Mouse (Mus musculus): ENCODE results near the gene Cab39. TPM values are rescaled to one million over a fixed set of nuclear protein-coding genes. Genes with fewer than 3 reads are reported as not detected.

Gene Cab39
- total and polyA plus RNA-seq, 3 experiments = 36.7 to 118 (median 113) TPM

DNA sequence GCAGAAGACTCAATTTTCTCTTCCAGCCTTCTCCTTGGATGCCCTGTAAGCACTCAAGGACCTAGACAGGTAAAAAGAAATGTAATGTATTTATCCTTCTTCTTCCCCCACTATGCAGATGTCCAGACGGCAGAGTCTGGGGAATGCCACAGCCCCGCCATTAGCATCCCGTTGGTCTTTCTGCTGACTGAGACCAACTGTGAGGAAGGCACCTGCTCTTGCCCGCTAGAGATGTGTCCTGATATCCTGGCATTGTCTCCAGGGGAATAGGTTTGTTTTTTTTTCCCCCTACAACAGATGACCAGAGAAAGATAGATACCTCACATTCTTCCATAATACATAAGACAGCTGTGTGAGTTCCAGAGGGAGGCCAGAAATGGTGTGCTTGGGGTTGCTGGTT lies 28.9 kb upstream of the Cab39 start:
- Histone ChIP-seq H3K79me2 (replicated peaks; ENCODE audit: control insufficient read depth, insufficient read depth, low read length) (no peaks in the 10 kb centered on the region), H3K4me3 (no peak overlapping the region), H3K9ac (ENCODE audit: low read depth, low read length) (no peak overlapping the region), H3K27ac (no peak overlapping the region), H3K4me1 (ENCODE audit: control insufficient read depth, insufficient read depth, low read length) (no peaks in the 10 kb centered on the region), H3K36me3 (ENCODE audit: control insufficient read depth, insufficient read depth, low read length) (no peaks in the 10 kb centered on the region), H3K27me3 (ENCODE audit: control insufficient read depth, insufficient read depth, low read length) (no peaks in the 10 kb centered on the region)
- 67% methylated on average over 4 of the region's 4 CpGs for WGBS
- DNase-seq = no peak
- TF ChIP-seq EP300 (IDR thresholded peaks at IDR 0.05; ENCODE audit: insufficient read depth, low read depth, low read length) = no peak
- TF ChIP-seq POLR2A (IDR thresholded peaks at IDR 0.05; ENCODE audit: insufficient read depth, low read depth, low read length) = no peak
- no peak for TF ChIP-seq CTCF (IDR thresholded peaks at IDR 0.05)
- intact Hi-C loops (cut with DNase I) = no loop called here

- intact Hi-C loops (cut with DNase I) = no loop called here
- Histone ChIP-seq H3K27me3 (ENCODE audit: control insufficient read depth, insufficient read depth, low read length) (no peaks in the 10 kb centered on the region), H3K36me3 (ENCODE audit: control insufficient read depth, insufficient read depth, low read length) (no peaks in the 10 kb centered on the region), H3K4me3 (no peak overlapping the region), H3K27ac (no peak overlapping the region), H3K79me2 (replicated peaks; ENCODE audit: control insufficient read depth, insufficient read depth, low read length) (no peaks in the 10 kb centered on the region), H3K4me1 (ENCODE audit: control insufficient read depth, insufficient read depth, low read length) (no peaks in the 10 kb centered on the region), H3K9ac (ENCODE audit: low read depth, low read length) (no peak overlapping the region)
- 71% methylated on average over 3 of the region's 3 CpGs for WGBS
- TF ChIP-seq EP300 (IDR thresholded peaks at IDR 0.05; ENCODE audit: insufficient read depth, low read depth, low read length) = no peak
- no peak for TF ChIP-seq POLR2A (IDR thresholded peaks at IDR 0.05; ENCODE audit: insufficient read depth, low read depth, low read length)
- TF ChIP-seq CTCF (IDR thresholded peaks at IDR 0.05) = no peak
- no peak for DNase-seq
Measured at GRCm38 (mm10) chr1:85766120-85766519, 27.1 kb upstream of the Cab39 start.

DNA sequence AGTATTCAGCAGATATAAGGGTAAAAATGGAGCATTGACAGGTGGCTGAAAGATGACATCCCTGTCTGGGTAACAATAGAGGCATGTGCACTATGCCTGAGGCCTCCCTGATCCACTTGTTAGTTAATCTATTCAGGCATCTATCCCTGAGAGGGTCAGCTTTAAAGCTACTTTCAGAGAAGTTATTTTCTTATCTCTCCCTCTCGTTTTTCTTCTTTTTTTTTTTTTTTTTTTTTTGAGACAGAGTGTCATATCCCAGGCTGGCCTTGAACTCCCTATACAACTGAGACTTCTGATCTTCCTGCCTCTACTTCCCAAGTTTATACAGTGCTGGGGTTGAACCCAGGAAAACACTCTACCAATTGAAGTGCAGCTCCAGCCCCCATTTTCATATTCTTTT lies 25.5 kb upstream of the Cab39 start:
- Histone ChIP-seq H3K4me3 (no peak overlapping the region), H3K4me1 (ENCODE audit: control insufficient read depth, insufficient read depth, low read length) (no peaks in the 10 kb centered on the region), H3K27ac (no peak overlapping the region), H3K36me3 (ENCODE audit: control insufficient read depth, insufficient read depth, low read length) (no peaks in the 10 kb centered on the region), H3K9ac (ENCODE audit: low read depth, low read length) (no peak overlapping the region), H3K79me2 (replicated peaks; ENCODE audit: control insufficient read depth, insufficient read depth, low read length) (no peaks in the 10 kb centered on the region), H3K27me3 (ENCODE audit: control insufficient read depth, insufficient read depth, low read length) (no peaks in the 10 kb centered on the region)
- 50% methylated on average over 1 of the region's 1 CpGs for WGBS
- TF ChIP-seq EP300 (IDR thresholded peaks at IDR 0.05; ENCODE audit: insufficient read depth, low read depth, low read length) (no peak), POLR2A (IDR thresholded peaks at IDR 0.05; ENCODE audit: insufficient read depth, low read depth, low read length) (no peak), CTCF (IDR thresholded peaks at IDR 0.05) (no peak)
- no peak for DNase-seq
- intact Hi-C loops (cut with DNase I) = no loop called here

- Histone ChIP-seq H3K27me3 (ENCODE audit: control insufficient read depth, insufficient read depth, low read length) (no peaks in the 10 kb centered on the region), H3K4me3 (no peak overlapping the region), H3K36me3 (ENCODE audit: control insufficient read depth, insufficient read depth, low read length) (no peaks in the 10 kb centered on the region), H3K27ac (no peak overlapping the region), H3K79me2 (replicated peaks; ENCODE audit: control insufficient read depth, insufficient read depth, low read length) (no peaks in the 10 kb centered on the region), H3K9ac (ENCODE audit: low read depth, low read length) (no peak overlapping the region), H3K4me1 (ENCODE audit: control insufficient read depth, insufficient read depth, low read length) (peaks cover 3% of the 10 kb centered on the region; the same call in 1 of the 2 replicates)
- DNase-seq = no peak
- 41% methylated on average over 3 of the region's 3 CpGs for WGBS
- no peak for TF ChIP-seq CTCF (IDR thresholded peaks at IDR 0.05)
- TF ChIP-seq POLR2A (IDR thresholded peaks at IDR 0.05; ENCODE audit: insufficient read depth, low read depth, low read length) = no peak
- no peak for TF ChIP-seq EP300 (IDR thresholded peaks at IDR 0.05; ENCODE audit: insufficient read depth, low read depth, low read length)
- intact Hi-C loops (cut with DNase I) = no loop called here
Measured at GRCm38 (mm10) chr1:85771976-85772375, 21.3 kb upstream of the Cab39 start.

DNA sequence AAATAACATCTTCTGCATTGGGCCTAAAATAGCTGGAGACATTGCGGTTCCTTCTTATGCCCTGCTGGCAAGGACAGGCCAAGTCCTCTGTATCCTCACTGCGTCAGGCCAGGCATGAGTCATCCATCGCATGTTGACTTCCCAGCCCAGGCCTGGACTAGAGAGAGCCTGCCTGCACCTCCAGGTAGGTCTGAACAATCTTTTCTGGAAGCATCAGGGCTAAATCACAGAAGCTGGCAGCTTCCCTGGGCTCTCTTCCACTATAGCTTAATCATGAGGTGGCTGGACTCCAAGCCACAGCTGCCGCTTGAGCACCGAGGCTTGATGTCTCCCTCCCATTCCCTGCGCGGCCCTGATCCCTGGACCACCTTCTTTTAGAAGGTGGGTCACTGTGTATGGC lies 18.1 kb upstream of the Cab39 start:
- 52% methylated on average over 7 of the region's 7 CpGs for WGBS
- Histone ChIP-seq H3K36me3 (ENCODE audit: control insufficient read depth, insufficient read depth, low read length) (no peaks in the 10 kb centered on the region), H3K9ac (ENCODE audit: low read depth, low read length) (no peak overlapping the region), H3K4me3 (no peak overlapping the region), H3K79me2 (replicated peaks; ENCODE audit: control insufficient read depth, insufficient read depth, low read length) (no peaks in the 10 kb centered on the region), H3K27ac (no peak overlapping the region), H3K27me3 (ENCODE audit: control insufficient read depth, insufficient read depth, low read length) (no peaks in the 10 kb centered on the region), H3K4me1 (ENCODE audit: control insufficient read depth, insufficient read depth, low read length) (peaks cover 3% of the 10 kb centered on the region; the same call in 1 of the 2 replicates)
- intact Hi-C loops (cut with DNase I) = no loop called here
- DNase-seq = peak in 1 of 2 experiments; percentile 52
- TF ChIP-seq POLR2A (IDR thresholded peaks at IDR 0.05; ENCODE audit: insufficient read depth, low read depth, low read length) (no peak), CTCF (IDR thresholded peaks at IDR 0.05) (no peak), EP300 (IDR thresholded peaks at IDR 0.05; ENCODE audit: insufficient read depth, low read depth, low read length) (no peak)

- H3K27me3 ChIP-seq (ENCODE audit: control insufficient read depth, insufficient read depth, low read length) = no peaks in the 10 kb centered on the region
- H3K36me3 ChIP-seq (ENCODE audit: control insufficient read depth, insufficient read depth, low read length) = no peaks in the 10 kb centered on the region
- 55% methylated on average over 10 of the region's 10 CpGs for WGBS
- no peak overlapping the region for H3K27ac ChIP-seq
- no peak overlapping the region for H3K9ac ChIP-seq (ENCODE audit: low read depth, low read length)
- TF ChIP-seq POLR2A (IDR thresholded peaks at IDR 0.05; ENCODE audit: insufficient read depth, low read depth, low read length) = no peak
- no peak overlapping the region for H3K4me3 ChIP-seq
- H3K79me2 ChIP-seq (replicated peaks; ENCODE audit: control insufficient read depth, insufficient read depth, low read length) = no peaks in the 10 kb centered on the region
- no peak for DNase-seq
- H3K4me1 ChIP-seq (ENCODE audit: control insufficient read depth, insufficient read depth, low read length) = peaks cover 3% of the 10 kb centered on the region; the same call in 1 of the 2 replicates
- intact Hi-C loops (cut with DNase I) = no loop called here
Measured at GRCm38 (mm10) chr1:85776154-85776553, 17.1 kb upstream of the Cab39 start.

Measured in heart, adult 2 months (tissue).